ENCODE assay signal across 11 mouse cellular contexts in genomic region chr16:35216826-35217491, GRCm38 (mm10).
A peak's percentile ranks its signal among the peaks of the same experiment; 100 is the strongest.
DNase-seq lines count a peak whose midpoint lies in the region; ATAC-seq and TF ChIP-seq lines count a peak whose summit lies in the region.
"Had no signal": no experiment of that assay in that cellular context is flagged by ENCODE, and none has a peak within 500 bp of the region (broad histone marks: within the 10 kb centered on the region; RNA-seq: fewer than 3 reads in every experiment).

No protein-coding gene starts in this region.

- no peak for TF ChIP-seq CTCF in hindbrain, postnatal 0 days (IDR thresholded peaks at IDR 0.05; ENCODE audit: low read depth)
- no peak for TF ChIP-seq CTCF in lung, postnatal 0 days (IDR thresholded peaks at IDR 0.05)

- no peaks in the 10 kb centered on the region for H3K27me3 ChIP-seq in hindbrain, embryonic 10.5 days (ENCODE audit: insufficient read depth, poor library complexity, severe bottlenecking)
- H3K27me3 ChIP-seq in hindbrain, postnatal 0 days (ENCODE audit: insufficient read depth, low read length) = no peaks in the 10 kb centered on the region
- no peaks in the 10 kb centered on the region for H3K27me3 ChIP-seq in lung, postnatal 0 days (replicated peaks; ENCODE audit: insufficient read depth, low read length)

- no peak for ATAC-seq in hindbrain, postnatal 0 days
- peak; percentile 41; the same call in 1 of the 2 replicates for ATAC-seq in lung, postnatal 0 days
- ATAC-seq in inflammation-experienced regulatory T-cells, adult 6 months = no peak
- ATAC-seq: activated CD4-positive, CD25-positive, alpha-beta regulatory T cell, adult 4 months had no signal

- no peaks in the 10 kb centered on the region for H3K9me3 ChIP-seq in hindbrain, embryonic 10.5 days
- no peaks in the 10 kb centered on the region for H3K9me3 ChIP-seq in hindbrain, postnatal 0 days (ENCODE audit: low read length)
- no peaks in the 10 kb centered on the region for H3K9me3 ChIP-seq in lung, postnatal 0 days (ENCODE audit: low read length)

- H3K27ac ChIP-seq in hindbrain, embryonic 10.5 days = peak overlapping the region; percentile 64
- no peak overlapping the region for H3K27ac ChIP-seq in hindbrain, postnatal 0 days
- no peak overlapping the region for H3K27ac ChIP-seq in lung, postnatal 0 days (ENCODE audit: low read length)

- H3K4me3 ChIP-seq in hindbrain, embryonic 10.5 days = no peak overlapping the region
- H3K4me3 ChIP-seq in hindbrain, postnatal 0 days (ENCODE audit: low read length) = no peak overlapping the region
- H3K4me3 ChIP-seq in lung, postnatal 0 days (ENCODE audit: low read depth, low read length) = no peak overlapping the region

- H3K4me2 ChIP-seq in hindbrain, postnatal 0 days (ENCODE audit: low read depth, low read length) = no peak overlapping the region
- no peak overlapping the region for H3K4me2 ChIP-seq in lung, postnatal 0 days (replicated peaks; ENCODE audit: low read depth, low read length)

- H3K9ac ChIP-seq in hindbrain, postnatal 0 days (replicated peaks; ENCODE audit: low read length) = no peak overlapping the region
- no peak overlapping the region for H3K9ac ChIP-seq in lung, postnatal 0 days (replicated peaks; ENCODE audit: low read depth)

- DNase-seq in hindbrain, embryonic 10.5 days (ENCODE audit: low spot score) = no peak
- DNase-seq in hindbrain, postnatal 0 days (ENCODE audit: low spot score) = no peak
- peak; percentile 60 for DNase-seq in adrenal gland, postnatal 10 days
- peak; percentile 14 to 44 for DNase-seq in adrenal gland, postnatal 36 days
- DNase-seq in lung, postnatal 0 days (ENCODE audit: low spot score) = peak; percentile 46
- no peak for DNase-seq in frontal cortex, postnatal 25 days (ENCODE audit: low spot score in 2 of 2)
- DNase-seq: cerebellum, adult 11-12 months; right cerebral cortex, postnatal 14 days; thymus, adult 2 months had no signal

- no peaks in the 10 kb centered on the region for H3K36me3 ChIP-seq in hindbrain, embryonic 10.5 days
- H3K36me3 ChIP-seq in hindbrain, postnatal 0 days (ENCODE audit: insufficient read depth, low read length) = no peaks in the 10 kb centered on the region
- H3K36me3 ChIP-seq in lung, postnatal 0 days (ENCODE audit: insufficient read depth, low read length) = no peaks in the 10 kb centered on the region

- WGBS in hindbrain, embryonic 10.5 days = 65% methylated on average over 6 of the region's 6 CpGs
- WGBS in hindbrain, postnatal 0 days = 49% methylated on average over 6 of the region's 6 CpGs
- WGBS in lung, postnatal 0 days = 39% methylated on average over 6 of the region's 6 CpGs

- H3K4me1 ChIP-seq in hindbrain, embryonic 10.5 days (replicated peaks) = peaks cover 47% of the 10 kb centered on the region
- H3K4me1 ChIP-seq in hindbrain, postnatal 0 days (ENCODE audit: insufficient read depth, low read length) = peaks cover 11% of the 10 kb centered on the region; the same call in 1 of the 2 replicates
- peaks cover 6% of the 10 kb centered on the region; the same call in 1 of the 2 replicates for H3K4me1 ChIP-seq in lung, postnatal 0 days (ENCODE audit: insufficient read depth, low read depth, low read length)

- no peak for TF ChIP-seq EP300 in lung, postnatal 0 days (IDR thresholded peaks at IDR 0.05)

Comparison
In these comparisons a context has a peak if more than half of its experiments do, and no peak if none do; other contexts are left out.
1. DNase-seq: peak in adrenal gland, postnatal 10 days (single experiment), adrenal gland, postnatal 36 days (2 of 2) and lung, postnatal 0 days (single experiment); none in hindbrain, embryonic 10.5 days (single experiment), hindbrain, postnatal 0 days (single experiment) and frontal cortex, postnatal 25 days (0 of 2).